Mouse (Mus musculus): Measurements from ENCODE around the gene Atp9a.

Gene Atp9a

GRCm38 (mm10) chr2:168738854-168739253 lies 3.4 kb downstream of the Atp9a start:
- peak; percentile 73 for DNase-seq (ENCODE audit: low read depth, low spot score)

DNA sequence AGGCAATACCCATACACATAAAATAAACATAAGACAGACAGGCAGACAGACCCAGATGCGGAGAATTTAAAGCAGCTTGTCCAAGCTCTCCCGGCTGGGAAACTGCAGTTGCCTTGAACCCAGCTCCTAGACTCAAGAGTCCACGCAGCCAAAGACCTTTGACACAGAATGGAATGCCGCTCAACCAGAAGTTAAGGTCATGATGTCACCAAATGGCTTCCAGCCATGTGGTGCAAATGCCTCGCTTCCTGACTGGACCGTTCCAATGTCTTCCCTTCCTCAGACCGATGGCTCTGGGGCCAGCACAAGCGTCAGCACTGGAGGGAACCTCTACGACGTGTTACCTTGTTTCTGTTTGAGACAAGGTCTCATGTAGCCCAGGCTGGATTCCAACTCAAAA lies 4.3 kb downstream of the Atp9a start:
- DNase-seq (ENCODE audit: low read depth, low spot score), result no peak

GRCm38 (mm10) chr2:168734023-168734422 lies 8.2 kb downstream of the Atp9a start:
- peak; percentile 73 for DNase-seq (ENCODE audit: low read depth, low spot score)

GRCm38 (mm10) chr2:168731258-168731657 lies 11.0 kb downstream of the Atp9a start:
- DNase-seq (ENCODE audit: low read depth, low spot score), result no peak

DNA sequence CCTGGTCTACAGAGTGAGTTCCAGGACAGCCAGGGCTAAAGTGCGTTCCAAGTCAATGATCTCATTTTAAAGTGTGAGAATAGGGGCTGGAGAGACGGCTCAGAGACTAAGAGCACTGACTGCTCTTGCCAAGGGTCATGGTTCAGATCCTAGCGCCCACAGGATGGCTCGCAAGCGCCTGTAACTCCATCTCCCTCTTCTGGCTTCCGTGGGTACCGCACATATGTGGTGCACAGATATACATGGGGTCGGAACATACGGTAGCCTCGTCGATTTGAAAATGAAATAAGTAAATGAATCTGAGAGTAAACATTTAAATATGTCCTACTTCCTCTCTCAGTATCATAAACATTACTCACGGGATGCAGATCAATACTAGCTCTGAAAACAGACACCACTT lies 12.5 kb downstream of the Atp9a start:
- peak; percentile 78 for DNase-seq (ENCODE audit: low read depth, low spot score)

- no peak for DNase-seq (ENCODE audit: low read depth, low spot score)
Measured at GRCm38 (mm10) chr2:168728045-168728444, 14.2 kb downstream of the Atp9a start.

GRCm38 (mm10) chr2:168726007-168726406 lies 16.2 kb downstream of the Atp9a start:
- peak; percentile 76 for DNase-seq (ENCODE audit: low read depth, low spot score)

- no peak for DNase-seq (ENCODE audit: low read depth, low spot score)
Measured at GRCm38 (mm10) chr2:168721313-168721712, 20.9 kb downstream of the Atp9a start.

DNA sequence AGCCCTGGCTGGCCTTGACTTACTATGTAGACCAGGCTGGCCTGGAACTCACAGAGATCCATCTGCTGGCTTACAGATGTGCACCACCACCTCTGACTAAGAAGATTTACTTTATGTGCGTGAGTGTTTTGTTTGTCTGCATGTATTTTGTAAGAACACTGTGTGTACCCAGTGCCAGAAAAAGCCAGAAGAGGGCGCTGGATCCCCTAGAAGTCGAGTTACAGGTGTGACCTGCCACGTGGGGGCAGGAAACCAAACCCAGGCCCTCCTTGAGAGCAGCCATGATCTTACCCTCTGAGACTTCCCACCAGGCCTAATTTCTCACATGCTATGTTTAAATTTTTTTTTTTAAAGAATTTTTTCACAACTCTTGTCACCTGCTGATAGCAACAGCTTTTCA lies 22.5 kb downstream of the Atp9a start:
- DNase-seq (ENCODE audit: low read depth, low spot score), result peak; percentile 86

DNA sequence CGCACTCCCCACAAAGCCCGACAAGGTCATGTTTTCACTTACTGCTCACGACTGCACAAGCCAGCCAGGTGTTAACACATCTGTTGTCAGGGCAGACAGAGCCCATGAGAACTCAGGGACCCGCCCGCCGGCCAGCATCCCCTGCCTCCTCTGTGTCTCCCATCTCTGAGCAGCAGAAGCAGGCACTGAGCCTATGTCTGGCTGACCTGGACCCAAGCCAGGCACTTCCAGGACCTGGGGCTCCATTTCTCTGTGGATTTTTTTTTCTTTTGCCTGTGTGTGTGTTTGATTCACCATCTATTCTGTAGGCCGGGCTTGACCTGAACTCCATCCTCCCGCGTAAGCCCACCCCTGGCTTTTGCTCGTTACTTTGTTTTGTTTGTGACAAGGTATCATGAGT lies 23.5 kb downstream of the Atp9a start:
- DNase-seq (ENCODE audit: low read depth, low spot score), result no peak

GRCm38 (mm10) chr2:168718267-168718666 lies 23.9 kb downstream of the Atp9a start:
- DNase-seq (ENCODE audit: low read depth, low spot score), result no peak

GRCm38 (mm10) chr2:168712199-168713176 lies 29.7 kb downstream of the Atp9a start:
- DNase-seq (ENCODE audit: low read depth, low spot score), result no peak

DNA sequence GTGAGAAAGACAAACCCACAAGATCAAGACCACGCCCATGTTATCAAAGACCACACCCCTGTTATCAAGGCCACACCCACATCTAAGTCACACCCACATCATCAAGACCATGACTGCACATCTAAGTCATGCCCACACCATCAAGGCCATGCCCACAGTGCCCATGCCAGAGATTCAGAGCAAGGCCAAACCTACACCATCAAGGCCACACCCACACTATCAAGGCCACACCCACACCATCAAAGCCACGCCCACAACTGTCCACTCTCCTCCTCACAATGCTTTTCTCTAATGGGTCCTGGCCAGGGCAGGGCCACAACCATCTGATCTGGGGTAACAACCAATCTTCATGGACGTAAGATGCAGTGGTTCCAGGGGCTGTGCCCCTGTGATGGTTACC lies 31.2 kb downstream of the Atp9a start:
- DNase-seq (ENCODE audit: low read depth, low spot score), result no peak

GRCm38 (mm10) chr2:168707766-168708165 lies 34.4 kb downstream of the Atp9a start:
- DNase-seq (ENCODE audit: low read depth, low spot score), result peak; percentile 85

DNA sequence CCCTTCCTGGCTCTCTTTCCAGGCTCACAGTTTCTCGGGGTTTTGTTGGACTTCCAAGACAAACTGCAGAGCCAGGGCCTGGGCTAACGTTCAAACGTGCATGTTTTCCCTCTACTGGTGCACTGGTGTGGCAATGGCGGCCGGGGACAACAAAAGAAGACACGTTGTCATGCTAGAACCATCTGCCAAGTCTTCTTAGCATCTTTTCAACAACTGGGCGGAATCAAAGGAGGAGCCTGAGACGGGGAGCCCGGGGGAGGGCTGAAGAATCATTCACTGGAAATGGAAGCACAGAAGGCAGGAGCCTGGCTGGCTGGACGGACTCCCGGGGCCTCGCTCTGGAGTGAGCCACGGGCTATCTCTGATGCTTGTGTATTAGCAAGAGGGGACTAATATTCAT lies 39.9 kb downstream of the Atp9a start:
- DNase-seq (ENCODE audit: low read depth, low spot score), result peak; percentile 68

- no peak for DNase-seq (ENCODE audit: low read depth, low spot score)
Measured at GRCm38 (mm10) chr2:168695027-168695403, 47.2 kb downstream of the Atp9a start.

DNA sequence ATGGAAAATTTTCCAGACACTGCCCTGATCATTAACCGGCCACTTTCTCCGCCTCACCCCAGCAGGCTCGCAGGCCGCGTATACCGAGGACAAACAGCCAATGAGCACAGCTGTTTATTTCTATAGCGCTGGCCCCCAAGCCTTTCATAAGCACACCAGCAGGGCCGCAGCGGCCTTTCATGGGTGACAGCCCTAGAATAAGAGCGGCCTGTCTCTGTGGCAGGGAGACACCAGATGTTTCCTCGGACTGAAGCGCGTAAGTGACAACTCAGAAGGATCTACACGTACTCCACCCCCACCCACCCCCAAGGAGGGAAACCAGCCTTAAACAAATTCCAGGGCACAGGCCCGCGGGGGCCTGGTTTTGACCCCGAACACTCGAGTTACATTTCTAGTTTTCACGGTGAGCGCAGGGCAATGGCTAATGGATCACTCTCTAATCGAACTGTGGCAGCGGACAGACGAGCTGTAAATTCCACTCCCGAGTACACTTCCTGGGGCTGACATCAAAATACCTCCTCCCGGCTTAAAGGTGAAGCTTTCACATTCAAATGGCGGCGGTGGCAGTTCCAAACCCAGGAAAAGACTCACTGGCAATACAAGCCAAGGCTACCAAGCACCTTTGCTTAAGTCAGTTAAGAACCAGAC lies 47.7 kb downstream of the Atp9a start:
- DNase-seq (ENCODE audit: low read depth, low spot score), result peak; percentile 77

GRCm38 (mm10) chr2:168691774-168692173 lies 50.4 kb downstream of the Atp9a start:
- peak; percentile 94 for DNase-seq (ENCODE audit: low read depth, low spot score)

DNA sequence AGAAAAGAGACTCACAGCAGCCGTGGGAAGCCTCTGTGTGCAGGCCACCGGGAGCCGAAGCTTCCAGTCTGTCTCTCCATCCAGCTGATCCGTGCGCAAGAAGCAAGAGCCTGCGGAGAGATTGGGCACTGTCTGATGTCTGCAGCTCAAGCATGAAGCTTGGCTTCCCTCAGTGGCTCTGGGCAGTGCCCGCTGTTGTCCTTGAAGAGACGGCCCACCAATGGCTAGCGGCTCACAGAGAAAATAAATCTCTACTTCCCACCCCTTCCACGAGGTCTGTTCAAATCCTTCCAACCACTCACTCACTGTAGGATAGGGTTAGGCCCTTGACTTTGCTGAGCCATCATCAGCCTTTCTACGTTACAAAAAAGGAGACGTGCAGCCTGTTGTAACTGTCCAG lies 54.9 kb downstream of the Atp9a start:
- DNase-seq (ENCODE audit: low read depth, low spot score), result no peak

- no peak for DNase-seq (ENCODE audit: low read depth, low spot score)
Measured at GRCm38 (mm10) chr2:168685909-168686308, 56.3 kb downstream of the Atp9a start.

- DNase-seq (ENCODE audit: low read depth, low spot score), result no peak
Measured at GRCm38 (mm10) chr2:168684695-168685094, 57.5 kb downstream of the Atp9a start.

DNA sequence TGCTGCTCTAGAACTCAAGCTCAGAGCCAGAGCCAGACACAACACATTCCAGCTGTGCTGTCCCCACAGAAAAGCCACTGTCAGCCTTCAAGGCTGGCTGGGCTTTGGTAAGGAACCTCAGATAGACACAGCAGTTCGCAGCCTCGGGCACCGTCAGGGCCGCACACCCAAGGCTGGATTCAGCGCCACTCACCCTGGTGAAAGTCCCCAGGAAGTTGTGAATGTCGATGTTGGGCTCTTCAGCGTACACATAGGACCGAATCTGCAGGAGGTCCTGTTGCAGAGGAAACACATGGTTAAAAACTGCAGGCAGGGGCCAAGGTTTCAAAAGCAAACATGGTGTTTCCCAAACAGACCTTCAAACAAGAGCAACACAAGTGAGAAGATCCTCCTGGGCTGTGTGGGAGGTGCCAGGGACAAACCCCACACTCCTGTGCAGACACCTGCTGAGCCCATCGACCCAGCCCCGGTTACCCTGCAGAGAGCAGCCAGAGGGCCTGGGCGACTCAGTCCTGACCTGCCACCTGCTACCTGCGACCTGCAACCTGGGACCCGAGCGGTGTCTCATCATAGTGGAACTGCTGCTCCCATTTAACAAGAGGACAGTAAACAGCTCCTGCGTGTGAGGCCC lies 58.6 kb downstream of the Atp9a start:
- peak; percentile 56 for DNase-seq (ENCODE audit: low read depth, low spot score)

Data from ZHBTc4 (cell line).